Mouse (Mus musculus) erythroblast, embryonic 14.5 days (primary cell): ENCODE results near the gene Pam16. TPM values are rescaled to one million over a fixed set of nuclear protein-coding genes. Genes with fewer than 3 reads are reported as not detected.

Source experiments
- H3K27me3 ChIP-seq: 2 replicates; pipeline ENCODE4 v1.6.1; 2012; ENCODE audit warnings: inconsistent platforms; ENCODE audit not compliant: control insufficient read depth
- H3K36me3 ChIP-seq: 2 replicates; pipeline ENCODE4 v1.6.1; 2012; ENCODE audit warnings: mild to moderate bottlenecking, inconsistent platforms; ENCODE audit not compliant: control insufficient read depth
- H3K4me1 ChIP-seq: 2 replicates; pipeline ENCODE4 v1.6.1; 2012; ENCODE audit warnings: inconsistent platforms; ENCODE audit not compliant: control insufficient read depth
- H3K4me3 ChIP-seq: replicated peaks from 2 replicates; pipeline ENCODE3; 2012; ENCODE audit warnings: moderate library complexity, mild to moderate bottlenecking, inconsistent platforms
- H3K9me3 ChIP-seq: 2 replicates; pipeline ENCODE4 v1.6.1; 2012; ENCODE audit warnings: low read length, inconsistent platforms, mixed read lengths; ENCODE audit not compliant: control insufficient read depth
- GATA1 ChIP-seq: IDR thresholded peaks from 2 replicates; pipeline ENCODE4 v1.6.1; 2012; ENCODE audit warnings: low read length, inconsistent platforms, mixed read lengths
- TAL1 ChIP-seq: IDR thresholded peaks from 3 replicates; pipeline ENCODE4 v1.6.1; 2012; ENCODE audit warnings: low read length, inconsistent platforms, mixed read lengths
- polyA plus RNA-seq: library from polyadenylated mRNA; stranded (reverse); fragments of >175 nt; gene quantifications from 2 replicates; pipeline ENCODE4 v1.2.3, GENCODE M21; 2012

Gene Pam16
- polyA plus RNA-seq, 1 experiment = 15.1 TPM

GRCm38 (mm10) chr16:4607818-4608531 lies 16.8 kb downstream of the Pam16 start:
- H3K4me1 ChIP-seq = peaks cover 15% of the 10 kb centered on the region
- no peaks in the 10 kb centered on the region for H3K27me3 ChIP-seq
- TF ChIP-seq GATA1 (no peak), TAL1 (no peak)
- peaks cover 11% of the 10 kb centered on the region; the same call in 1 of the 2 replicates for H3K36me3 ChIP-seq
- no peaks in the 10 kb centered on the region for H3K9me3 ChIP-seq
- no peak overlapping the region for H3K4me3 ChIP-seq

GRCm38 (mm10) chr16:4606431-4607084 lies 18.2 kb downstream of the Pam16 start:
- H3K4me1 ChIP-seq = peaks cover 23% of the 10 kb centered on the region
- no peak for TF ChIP-seq GATA1
- TF ChIP-seq TAL1 = no peak
- H3K9me3 ChIP-seq = no peaks in the 10 kb centered on the region
- no peaks in the 10 kb centered on the region for H3K27me3 ChIP-seq
- H3K36me3 ChIP-seq = peaks cover 5% of the 10 kb centered on the region; the same call in 1 of the 2 replicates
- no peak overlapping the region for H3K4me3 ChIP-seq

GRCm38 (mm10) chr16:4605514-4606131 lies 19.2 kb downstream of the Pam16 start:
- Histone ChIP-seq H3K36me3 (no peaks in the 10 kb centered on the region; the same call in 1 of the 2 replicates), H3K4me1 (peaks cover 28% of the 10 kb centered on the region), H3K27me3 (no peaks in the 10 kb centered on the region), H3K4me3 (no peak overlapping the region), H3K9me3 (no peaks in the 10 kb centered on the region)
- TF ChIP-seq TAL1 (no peak), GATA1 (no peak)

- H3K9me3 ChIP-seq = no peaks in the 10 kb centered on the region
- H3K4me3 ChIP-seq = no peak overlapping the region
- no peaks in the 10 kb centered on the region for H3K36me3 ChIP-seq
- TF ChIP-seq TAL1 (no peak), GATA1 (no peak)
- peaks cover 28% of the 10 kb centered on the region for H3K4me1 ChIP-seq
- H3K27me3 ChIP-seq = no peaks in the 10 kb centered on the region
These were observed 20.4 kb downstream of the Pam16 start for GRCm38 (mm10) chr16:4604293-4604837.

GRCm38 (mm10) chr16:4603453-4603837 lies 21.3 kb downstream of the Pam16 start:
- Histone ChIP-seq H3K4me1 (peaks cover 28% of the 10 kb centered on the region), H3K27me3 (no peaks in the 10 kb centered on the region; the same call in 1 of the 2 replicates), H3K9me3 (no peaks in the 10 kb centered on the region), H3K4me3 (no peak overlapping the region), H3K36me3 (no peaks in the 10 kb centered on the region)
- TF ChIP-seq GATA1 (no peak), TAL1 (no peak)

- no peak overlapping the region for H3K4me3 ChIP-seq
- H3K9me3 ChIP-seq = no peaks in the 10 kb centered on the region
- TF ChIP-seq GATA1 (no peak), TAL1 (no peak)
- no peaks in the 10 kb centered on the region; the same call in 1 of the 2 replicates for H3K27me3 ChIP-seq
- no peaks in the 10 kb centered on the region for H3K36me3 ChIP-seq
- peaks cover 28% of the 10 kb centered on the region for H3K4me1 ChIP-seq
These were observed 21.9 kb downstream of the Pam16 start for GRCm38 (mm10) chr16:4602766-4603452.

GRCm38 (mm10) chr16:4602189-4602588 lies 22.6 kb downstream of the Pam16 start:
- Histone ChIP-seq H3K27me3 (peaks cover 6% of the 10 kb centered on the region), H3K4me3 (no peak overlapping the region), H3K4me1 (peaks cover 26% of the 10 kb centered on the region), H3K36me3 (no peaks in the 10 kb centered on the region), H3K9me3 (no peaks in the 10 kb centered on the region)
- TF ChIP-seq GATA1 = no peak
- TF ChIP-seq TAL1 = no peak

GRCm38 (mm10) chr16:4600701-4601310 lies 24.0 kb downstream of the Pam16 start:
- Histone ChIP-seq H3K4me3 (no peak overlapping the region), H3K27me3 (peaks cover 19% of the 10 kb centered on the region), H3K36me3 (no peaks in the 10 kb centered on the region), H3K9me3 (no peaks in the 10 kb centered on the region), H3K4me1 (peaks cover 19% of the 10 kb centered on the region)
- TF ChIP-seq GATA1 (no peak), TAL1 (no peak)
